Mouse (Mus musculus): ENCODE measurements around the gene Chrnd. TPM values are rescaled to one million over a fixed set of nuclear protein-coding genes. Genes with fewer than 3 reads are reported as not detected.

Gene Chrnd
- 0.87 and 1.0 TPM in 2 replicates for polyA plus RNA-seq (2015; fragmentation: Nextera tagmentation; extraction: Ambion mirVana)

DNA sequence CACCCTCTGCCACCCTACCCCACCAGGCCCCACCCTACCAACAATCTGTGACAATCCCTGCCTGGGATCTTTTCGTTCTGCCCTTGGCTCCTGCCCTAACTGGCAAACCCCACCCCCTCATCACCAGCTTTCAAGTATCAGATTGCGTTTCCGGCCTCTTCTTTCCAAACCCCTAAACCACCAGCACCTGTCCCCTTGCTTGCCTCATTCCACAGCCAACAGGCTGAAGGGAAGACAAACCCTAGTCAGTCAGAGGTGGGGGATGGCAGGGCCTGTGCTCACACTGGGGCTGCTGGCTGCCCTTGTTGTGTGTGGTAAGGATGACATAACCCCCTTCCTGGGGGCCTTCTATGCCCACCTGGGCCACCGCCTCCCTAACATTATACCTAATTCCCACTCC lies at the start of gene Chrnd:
TSS of gene Chrnd (plus strand) at position 179 of the 400 bp plus-strand sequence.
- peaks cover 15% of the 10 kb centered on the region for H3K4me1 ChIP-seq
- ATAC-seq (ENCODE audit: insufficient number of reproducible peaks, insufficient read depth, low FRiP score, low TSS enrichment, low read depth): 0 out of 2 replicates have a peak, but pooled peaks have one; percentile 20
- H3K9ac ChIP-seq: peak within 1 kb of the TSS; percentile 27; the same call in 1 of the 2 replicates
- 21% methylated on average over 4 of the region's 4 CpGs for WGBS
- H3K27ac ChIP-seq: no peak within 1 kb of the TSS
- no peaks in the 10 kb centered on the region for H3K9me3 ChIP-seq
- peaks cover 37% of the 10 kb centered on the region for H3K27me3 ChIP-seq
- H3K4me3 ChIP-seq: no peak within 1 kb of the TSS
- H3K4me2 ChIP-seq: no peak within 1 kb of the TSS
- H3K36me3 ChIP-seq: no peaks in the 10 kb centered on the region

DNA sequence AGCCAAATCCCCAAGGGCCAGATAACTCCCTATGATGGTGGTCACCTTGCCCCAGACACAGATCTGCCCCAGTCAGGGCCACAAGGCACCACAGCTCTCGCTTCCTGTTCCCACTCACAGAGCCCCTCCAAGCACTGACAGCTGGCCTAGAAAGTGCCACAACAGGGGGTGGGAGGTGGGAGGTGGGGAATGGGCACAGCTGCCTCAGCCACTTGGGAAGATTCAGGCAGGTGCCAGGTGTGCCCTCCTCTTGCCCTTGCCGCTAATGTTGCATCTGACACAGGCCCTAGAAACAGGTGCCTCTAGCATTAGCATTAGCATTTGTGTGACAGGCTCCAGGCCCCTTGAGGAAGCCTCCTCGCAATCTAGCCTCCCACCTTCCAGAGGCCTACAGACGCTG lies 48.9 kb upstream of the Chrnd start:
- H3K27me3 ChIP-seq: peaks cover 12% of the 10 kb centered on the region
- H3K36me3 ChIP-seq: no peaks in the 10 kb centered on the region
- H3K4me1 ChIP-seq: no peaks in the 10 kb centered on the region
- no peaks in the 10 kb centered on the region for H3K9me3 ChIP-seq
- no peak overlapping the region for H3K27ac ChIP-seq
- H3K4me2 ChIP-seq: no peak overlapping the region
- no peak overlapping the region for H3K4me3 ChIP-seq
- ATAC-seq (ENCODE audit: insufficient number of reproducible peaks, insufficient read depth, low FRiP score, low TSS enrichment, low read depth): no peak
- 78% methylated on average over 4 of the region's 4 CpGs for WGBS
- H3K9ac ChIP-seq: no peak overlapping the region

DNA sequence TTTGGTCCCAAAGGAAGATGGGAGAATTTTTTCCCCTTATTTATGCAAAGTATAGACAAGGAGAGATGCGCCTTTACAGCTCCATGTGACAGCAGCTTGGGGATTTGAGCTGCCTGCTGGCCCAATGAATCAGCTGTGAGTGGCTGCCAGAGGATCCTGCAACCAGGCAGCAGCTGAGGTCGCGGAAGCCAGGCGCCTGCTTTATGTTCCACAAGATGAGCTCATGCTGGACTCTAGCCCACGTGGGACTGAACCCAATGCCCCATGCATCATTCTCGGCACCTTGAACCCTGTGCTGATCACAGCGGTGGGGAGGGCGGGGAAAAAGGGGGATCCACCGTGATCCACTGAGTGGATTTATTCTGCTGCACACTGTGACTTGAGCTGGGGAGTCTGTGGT lies 48.0 kb upstream of the Chrnd start:
- H3K4me1 ChIP-seq: no peaks in the 10 kb centered on the region
- no peak for ATAC-seq (ENCODE audit: insufficient number of reproducible peaks, insufficient read depth, low FRiP score, low TSS enrichment, low read depth)
- no peak overlapping the region for H3K9ac ChIP-seq
- no peak overlapping the region for H3K4me3 ChIP-seq
- WGBS: 79% methylated on average over 9 of the region's 9 CpGs
- H3K27ac ChIP-seq: no peak overlapping the region
- no peaks in the 10 kb centered on the region for H3K36me3 ChIP-seq
- H3K9me3 ChIP-seq: no peaks in the 10 kb centered on the region
- H3K4me2 ChIP-seq: no peak overlapping the region
- H3K27me3 ChIP-seq: peaks cover 13% of the 10 kb centered on the region

DNA sequence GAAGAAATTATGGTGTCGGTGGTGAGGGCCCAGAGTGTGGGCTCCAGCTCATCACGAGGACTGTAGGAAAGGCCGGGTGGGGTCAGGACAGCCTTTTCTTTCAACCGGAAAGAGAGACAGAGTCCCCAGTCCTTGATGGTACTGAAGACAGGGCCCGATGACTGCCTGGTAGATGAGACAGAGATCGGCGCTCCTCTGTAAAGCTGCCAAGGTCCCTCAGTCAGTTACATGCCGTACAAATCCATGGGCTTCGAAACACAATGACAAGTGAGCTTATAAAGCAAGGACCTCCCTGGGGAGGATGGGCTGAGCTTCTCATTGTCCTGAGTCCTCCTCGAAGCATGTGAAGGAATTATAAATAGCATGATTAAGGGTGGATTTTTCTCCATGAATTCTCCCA lies 47.3 kb upstream of the Chrnd start:
- WGBS: 84% methylated on average over 10 of the region's 10 CpGs
- no peak overlapping the region for H3K27ac ChIP-seq
- no peak overlapping the region for H3K9ac ChIP-seq
- no peak overlapping the region for H3K4me2 ChIP-seq
- H3K27me3 ChIP-seq: peaks cover 20% of the 10 kb centered on the region
- ATAC-seq (ENCODE audit: insufficient number of reproducible peaks, insufficient read depth, low FRiP score, low TSS enrichment, low read depth): no peak
- H3K9me3 ChIP-seq: no peaks in the 10 kb centered on the region
- no peaks in the 10 kb centered on the region for H3K4me1 ChIP-seq
- no peaks in the 10 kb centered on the region for H3K36me3 ChIP-seq
- H3K4me3 ChIP-seq: no peak overlapping the region

DNA sequence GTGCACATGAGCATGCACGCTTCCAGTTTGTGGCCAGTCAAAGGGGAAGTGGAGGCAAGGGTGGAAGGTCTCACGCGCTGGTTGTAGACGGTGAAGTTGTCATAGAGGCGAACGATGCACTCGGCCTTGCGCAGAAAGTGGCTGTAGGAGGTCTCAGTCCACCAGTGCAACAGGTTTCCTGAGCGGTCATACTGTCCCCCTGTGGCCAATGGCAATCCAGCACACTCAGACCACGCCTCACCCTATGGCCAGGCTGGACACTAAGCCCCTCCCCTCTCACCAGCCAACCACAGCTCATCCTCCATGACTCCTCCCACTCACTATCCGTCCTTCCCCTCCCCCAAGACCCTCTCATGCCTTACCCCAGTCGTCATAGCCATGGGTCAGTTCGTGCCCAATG lies 41.0 kb upstream of the Chrnd start:
- Histone ChIP-seq H3K4me2 (no peak overlapping the region), H3K27ac (no peak overlapping the region), H3K36me3 (no peaks in the 10 kb centered on the region), H3K9me3 (no peaks in the 10 kb centered on the region), H3K4me3 (no peak overlapping the region), H3K9ac (no peak overlapping the region), H3K27me3 (peaks cover 82% of the 10 kb centered on the region), H3K4me1 (peaks cover 8% of the 10 kb centered on the region)
- ATAC-seq (ENCODE audit: insufficient number of reproducible peaks, insufficient read depth, low FRiP score, low TSS enrichment, low read depth): no peak; the same call in 1 of the 2 replicates
- 39% methylated on average over 13 of the region's 13 CpGs for WGBS

DNA sequence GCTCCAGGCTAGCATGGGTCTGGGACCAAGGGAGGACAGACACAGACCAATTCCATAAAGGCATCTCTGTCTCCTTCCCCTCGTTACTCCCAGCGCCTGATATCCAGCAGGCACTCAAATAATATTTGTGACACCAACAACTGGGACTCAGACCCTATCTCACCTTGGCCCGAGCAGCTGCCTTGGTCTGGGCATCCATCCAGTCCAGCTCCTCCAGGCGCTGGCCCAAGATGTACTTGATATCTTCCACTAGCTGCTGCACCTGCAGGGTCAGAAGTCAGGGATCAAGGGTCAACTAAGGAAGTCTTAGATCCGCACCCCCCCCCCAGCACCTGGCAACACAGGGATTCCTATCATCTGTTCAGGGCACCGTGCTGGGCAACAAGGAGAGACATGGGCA lies 39.1 kb upstream of the Chrnd start:
- ATAC-seq (ENCODE audit: insufficient number of reproducible peaks, insufficient read depth, low FRiP score, low TSS enrichment, low read depth): no peak
- Histone ChIP-seq H3K4me3 (no peak overlapping the region), H3K27ac (no peak overlapping the region)

DNA sequence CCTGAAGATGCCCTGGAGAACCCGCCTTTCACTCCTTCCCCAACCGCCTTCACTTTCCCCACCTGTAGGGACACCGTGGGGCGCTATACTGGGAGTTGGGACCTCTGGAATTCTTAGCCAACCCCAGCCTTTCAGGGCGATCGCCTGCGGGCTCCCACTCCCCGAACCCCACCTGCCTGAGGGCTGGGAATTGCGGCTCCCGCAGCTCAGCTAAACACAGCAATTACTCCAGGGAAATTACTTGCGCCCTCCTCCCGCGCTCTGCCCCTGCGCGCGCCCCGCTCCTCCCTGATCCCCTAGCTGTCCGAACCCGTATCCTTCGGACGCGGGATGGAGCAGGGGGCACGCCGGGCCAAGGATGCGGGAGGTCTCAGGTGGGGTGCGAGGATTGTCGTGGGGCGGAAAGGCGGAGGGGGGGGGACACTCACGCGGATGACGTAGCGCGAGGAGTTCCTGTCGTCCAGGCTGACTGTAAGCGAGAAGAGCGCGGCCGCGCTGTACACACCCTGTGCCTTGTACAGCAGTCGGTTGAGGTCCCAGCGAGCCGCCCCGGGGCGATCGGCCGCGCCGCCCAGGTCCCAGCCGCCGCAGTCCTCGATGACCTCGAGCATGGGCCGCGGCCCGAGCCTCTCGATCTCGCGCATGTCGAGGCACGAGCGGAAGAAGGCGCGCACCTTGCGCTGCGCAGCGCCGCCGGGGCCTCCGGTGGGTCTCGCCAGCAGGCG lies 36.5 kb upstream of the Chrnd start:
- Histone ChIP-seq H3K9me3 (no peaks in the 10 kb centered on the region), H3K9ac (peak overlapping the region; percentile 57)
- WGBS: 1% methylated on average over 72 of the region's 72 CpGs

More for the DNA sequence above, 39.1 kb upstream of the Chrnd start:
- Histone ChIP-seq H3K36me3 (no peaks in the 10 kb centered on the region), H3K27me3 (peaks cover 90% of the 10 kb centered on the region), H3K9ac (no peak overlapping the region), H3K4me2 (no peak overlapping the region), H3K9me3 (no peaks in the 10 kb centered on the region), H3K4me1 (peaks cover 27% of the 10 kb centered on the region)
- WGBS: 72% methylated on average over 6 of the region's 6 CpGs

DNA sequence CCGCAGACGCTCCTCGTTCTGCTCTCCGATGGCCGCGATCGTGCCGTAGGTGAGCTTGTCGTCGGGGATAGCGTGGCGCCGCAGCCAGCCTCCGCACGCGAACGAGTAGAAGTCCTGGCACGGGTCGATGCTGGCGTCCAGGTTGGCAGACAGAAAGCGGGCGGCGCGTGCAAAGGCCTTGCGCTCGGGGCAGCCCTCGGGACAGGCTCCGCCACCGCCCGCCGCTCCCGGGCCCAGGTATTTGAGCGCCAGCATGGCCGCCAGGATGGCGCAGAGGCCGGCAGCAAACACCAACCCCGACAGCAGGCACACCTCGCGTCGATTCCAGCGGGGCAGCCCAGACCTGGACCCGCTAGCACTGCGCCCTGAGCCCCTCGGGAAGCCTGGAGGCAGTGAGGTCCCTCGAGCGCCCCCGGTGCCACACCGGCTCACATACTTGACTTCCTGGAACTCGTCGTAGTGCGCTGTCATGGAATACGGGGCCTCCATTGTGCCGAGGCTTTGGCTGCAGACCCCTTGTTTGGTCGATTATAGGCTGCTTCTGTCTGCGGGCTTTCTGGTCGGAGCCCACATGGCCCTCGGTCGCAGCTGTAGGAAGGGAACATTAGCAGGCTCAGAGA lies 35.8 kb upstream of the Chrnd start:
- Histone ChIP-seq H3K9me3 (no peaks in the 10 kb centered on the region), H3K4me1 (peaks cover 30% of the 10 kb centered on the region), H3K27me3 (peaks cover 98% of the 10 kb centered on the region), H3K4me2 (peak overlapping the region; percentile 85), H3K36me3 (no peaks in the 10 kb centered on the region), H3K4me3 (peak overlapping the region; percentile 50), H3K27ac (no peak overlapping the region), H3K9ac (peak overlapping the region; percentile 57)
- WGBS: 2% methylated on average over 58 of the region's 58 CpGs
- ATAC-seq (ENCODE audit: insufficient number of reproducible peaks, insufficient read depth, low FRiP score, low TSS enrichment, low read depth): no peak

More for the DNA sequence above, 36.5 kb upstream of the Chrnd start:
- Histone ChIP-seq H3K36me3 (no peaks in the 10 kb centered on the region), H3K4me3 (peak overlapping the region; percentile 50), H3K4me1 (peaks cover 30% of the 10 kb centered on the region), H3K27ac (no peak overlapping the region), H3K27me3 (peaks cover 99% of the 10 kb centered on the region), H3K4me2 (peak overlapping the region; percentile 85)
- no peak for ATAC-seq (ENCODE audit: insufficient number of reproducible peaks, insufficient read depth, low FRiP score, low TSS enrichment, low read depth)

DNA sequence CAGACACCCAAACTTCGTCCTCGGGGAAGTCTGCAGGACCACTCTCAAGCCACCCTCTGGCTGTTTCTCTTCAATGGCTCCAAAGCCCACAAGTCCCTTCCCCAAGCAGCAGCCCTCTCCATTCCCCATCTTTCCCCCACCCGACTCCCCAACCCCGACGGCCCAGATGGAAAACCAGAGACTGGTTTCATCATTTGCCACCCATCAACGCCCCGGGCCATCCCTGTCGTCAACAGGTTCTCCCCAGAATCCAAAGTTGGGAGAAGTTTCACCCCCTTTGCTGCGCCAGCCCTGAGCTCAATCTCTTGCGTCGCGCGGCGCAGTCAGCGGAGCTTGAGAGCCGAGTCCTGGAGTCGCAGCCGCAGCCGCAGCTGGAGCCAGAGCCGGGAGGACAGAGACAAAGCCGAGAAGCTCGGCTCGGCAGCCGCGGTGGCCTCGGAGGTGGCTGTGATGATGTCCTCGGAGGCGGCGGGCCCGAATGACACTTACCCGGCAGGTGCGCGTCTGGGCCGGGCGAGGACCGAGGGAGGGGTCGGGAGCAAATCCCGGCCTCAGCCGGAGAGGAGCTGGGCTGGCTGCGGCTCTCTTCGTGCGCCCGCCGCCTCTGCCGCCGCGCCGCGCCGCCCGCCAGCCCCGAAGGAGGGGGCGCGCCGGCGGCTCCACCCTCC lies 34.7 kb upstream of the Chrnd start:
- peaks cover 98% of the 10 kb centered on the region for H3K27me3 ChIP-seq
- no peaks in the 10 kb centered on the region for H3K36me3 ChIP-seq
- peak overlapping the region; percentile 85 for H3K4me2 ChIP-seq
- peak overlapping the region; percentile 47 for H3K9ac ChIP-seq
- WGBS: under 1% methylated on average over 54 of the region's 56 CpGs
- no peaks in the 10 kb centered on the region for H3K9me3 ChIP-seq
- no peak overlapping the region for H3K27ac ChIP-seq
- ATAC-seq (ENCODE audit: insufficient number of reproducible peaks, insufficient read depth, low FRiP score, low TSS enrichment, low read depth): no peak
- H3K4me1 ChIP-seq: peaks cover 30% of the 10 kb centered on the region
- H3K4me3 ChIP-seq: peak overlapping the region; percentile 50

DNA sequence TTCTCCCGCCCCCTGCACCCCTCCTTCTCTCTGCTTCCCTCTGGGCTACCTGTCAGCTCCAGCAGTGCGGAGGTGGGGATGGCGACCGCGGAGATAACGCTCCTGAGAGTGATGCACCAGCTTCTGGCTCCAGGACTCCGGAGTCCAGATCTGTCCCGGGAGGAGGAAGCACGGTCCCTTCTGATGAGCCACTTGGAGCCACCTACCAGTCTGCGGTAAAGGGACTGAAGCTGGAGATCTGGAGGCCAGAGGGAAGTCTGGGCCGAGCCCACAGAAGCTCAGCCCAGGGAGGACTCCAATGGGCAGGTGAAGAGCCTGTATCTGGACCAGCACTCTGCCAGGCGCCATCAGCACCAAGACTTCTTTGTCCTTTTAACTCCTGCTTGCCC lies 34.2 kb upstream of the Chrnd start, which contains the start of gene Ecel1:
TSS of gene Ecel1 (minus strand) at position 323 of the 389 bp plus-strand sequence.
- H3K4me1 ChIP-seq: peaks cover 30% of the 10 kb centered on the region
- ATAC-seq (ENCODE audit: insufficient number of reproducible peaks, insufficient read depth, low FRiP score, low TSS enrichment, low read depth): no peak
- no peak within 1 kb of the TSS for H3K27ac ChIP-seq
- 2% methylated on average over 12 of the region's 12 CpGs for WGBS
- peak within 1 kb of the TSS; percentile 85 for H3K4me2 ChIP-seq
- H3K4me3 ChIP-seq: peak within 1 kb of the TSS; percentile 50
- peak within 1 kb of the TSS; percentile 47 for H3K9ac ChIP-seq
- peaks cover 96% of the 10 kb centered on the region for H3K27me3 ChIP-seq
- no peaks in the 10 kb centered on the region for H3K9me3 ChIP-seq
- no peaks in the 10 kb centered on the region for H3K36me3 ChIP-seq

DNA sequence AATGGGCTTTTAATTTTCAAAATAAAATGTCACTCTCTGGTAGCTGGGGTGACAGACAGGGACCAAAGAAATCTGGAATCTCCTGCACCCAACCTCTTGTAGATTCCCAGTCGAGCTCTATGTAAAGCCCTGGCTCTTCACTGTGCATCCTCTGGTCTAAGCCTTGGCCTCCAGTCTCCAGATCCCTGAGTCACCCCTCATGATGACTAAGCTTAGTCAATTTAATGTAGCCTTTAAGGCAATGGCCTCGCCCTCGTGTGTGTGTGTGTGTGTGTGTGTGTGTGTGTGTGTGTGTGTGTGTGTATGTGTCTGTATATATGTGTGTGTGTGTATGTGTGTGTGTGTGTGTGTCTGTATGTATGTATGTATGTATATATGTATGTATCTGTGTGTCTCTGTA lies 31.0 kb upstream of the Chrnd start:
- no peaks in the 10 kb centered on the region for H3K9me3 ChIP-seq
- no peak overlapping the region for H3K27ac ChIP-seq
- no peak overlapping the region for H3K4me2 ChIP-seq
- peaks cover 81% of the 10 kb centered on the region for H3K27me3 ChIP-seq
- no peak overlapping the region for H3K9ac ChIP-seq
- H3K4me3 ChIP-seq: no peak overlapping the region
- no peak for ATAC-seq (ENCODE audit: insufficient number of reproducible peaks, insufficient read depth, low FRiP score, low TSS enrichment, low read depth)
- WGBS: 78% methylated on average over 3 of the region's 3 CpGs
- peaks cover 21% of the 10 kb centered on the region for H3K4me1 ChIP-seq
- H3K36me3 ChIP-seq: no peaks in the 10 kb centered on the region
